Mouse (Mus musculus): ENCODE results near the gene Msmb. TPM values are rescaled to one million over a fixed set of nuclear protein-coding genes. Genes with fewer than 3 reads are reported as not detected.

Gene Msmb
- polyA plus RNA-seq, 1 experiment from 2014 or later: not detected

- no peaks in the 10 kb centered on the region for H3K4me1 ChIP-seq (ENCODE audit: control insufficient read depth, insufficient read depth, low read length)
- DNase-seq (ENCODE audit: low spot score) (no peak), ATAC-seq (replicated peaks; ENCODE audit: insufficient number of reproducible peaks, low FRiP score, low TSS enrichment, low read depth) (no peak)
- H3K27me3 ChIP-seq (ENCODE audit: control insufficient read depth, insufficient read depth, low read length): no peaks in the 10 kb centered on the region
- no peak overlapping the region for H3K4me3 ChIP-seq (ENCODE audit: low read depth, low read length)
- no peak overlapping the region for H3K9ac ChIP-seq (replicated peaks; ENCODE audit: low read length)
- WGBS: 88% methylated on average over 2 of the region's 2 CpGs
- H3K9me3 ChIP-seq (replicated peaks; ENCODE audit: control insufficient read depth, low read length): no peaks in the 10 kb centered on the region
- H3K36me3 ChIP-seq (replicated peaks; ENCODE audit: control insufficient read depth, insufficient read depth, low read depth, low read length): no peaks in the 10 kb centered on the region
- no peak overlapping the region for H3K27ac ChIP-seq (replicated peaks; ENCODE audit: low read depth, low read length)
- no peak overlapping the region for H3K4me2 ChIP-seq (ENCODE audit: low read depth, low read length)
Observed at GRCm38 (mm10) chr14:32150872-32151271, 9.0 kb downstream of the Msmb start.

- Histone ChIP-seq H3K4me3 (ENCODE audit: low read depth, low read length) (no peak overlapping the region), H3K27me3 (ENCODE audit: control insufficient read depth, insufficient read depth, low read length) (no peaks in the 10 kb centered on the region), H3K4me1 (ENCODE audit: control insufficient read depth, insufficient read depth, low read length) (no peaks in the 10 kb centered on the region), H3K27ac (replicated peaks; ENCODE audit: low read depth, low read length) (no peak overlapping the region), H3K9me3 (replicated peaks; ENCODE audit: control insufficient read depth, low read length) (no peaks in the 10 kb centered on the region), H3K9ac (replicated peaks; ENCODE audit: low read length) (no peak overlapping the region), H3K36me3 (replicated peaks; ENCODE audit: control insufficient read depth, insufficient read depth, low read depth, low read length) (no peaks in the 10 kb centered on the region), H3K4me2 (ENCODE audit: low read depth, low read length) (no peak overlapping the region)
- WGBS: 87% methylated on average over 18 of the region's 18 CpGs
- ATAC-seq (replicated peaks; ENCODE audit: insufficient number of reproducible peaks, low FRiP score, low TSS enrichment, low read depth) (no peak), DNase-seq (ENCODE audit: low spot score) (no peak)
Observed at GRCm38 (mm10) chr14:32152243-32152965, 10.6 kb downstream of the Msmb start.

GRCm38 (mm10) chr14:32153156-32153555 lies 11.3 kb downstream of the Msmb start:
- DNase-seq (ENCODE audit: low spot score) (no peak), ATAC-seq (replicated peaks; ENCODE audit: insufficient number of reproducible peaks, low FRiP score, low TSS enrichment, low read depth) (no peak)
- Histone ChIP-seq H3K4me3 (ENCODE audit: low read depth, low read length) (no peak overlapping the region), H3K4me1 (ENCODE audit: control insufficient read depth, insufficient read depth, low read length) (no peaks in the 10 kb centered on the region), H3K27ac (replicated peaks; ENCODE audit: low read depth, low read length) (no peak overlapping the region), H3K27me3 (ENCODE audit: control insufficient read depth, insufficient read depth, low read length) (no peaks in the 10 kb centered on the region), H3K9ac (replicated peaks; ENCODE audit: low read length) (no peak overlapping the region), H3K4me2 (ENCODE audit: low read depth, low read length) (no peak overlapping the region), H3K36me3 (replicated peaks; ENCODE audit: control insufficient read depth, insufficient read depth, low read depth, low read length) (no peaks in the 10 kb centered on the region), H3K9me3 (replicated peaks; ENCODE audit: control insufficient read depth, low read length) (no peaks in the 10 kb centered on the region)
- 94% methylated on average over 2 of the region's 2 CpGs for WGBS

- H3K27me3 ChIP-seq (ENCODE audit: control insufficient read depth, insufficient read depth, low read length): no peaks in the 10 kb centered on the region
- no peak overlapping the region for H3K27ac ChIP-seq (replicated peaks; ENCODE audit: low read depth, low read length)
- H3K4me2 ChIP-seq (ENCODE audit: low read depth, low read length): no peak overlapping the region
- WGBS: 92% methylated on average over 6 of the region's 6 CpGs
- H3K4me3 ChIP-seq (ENCODE audit: low read depth, low read length): no peak overlapping the region
- no peak for ATAC-seq (replicated peaks; ENCODE audit: insufficient number of reproducible peaks, low FRiP score, low TSS enrichment, low read depth)
- DNase-seq (ENCODE audit: low spot score): no peak
- no peaks in the 10 kb centered on the region for H3K4me1 ChIP-seq (ENCODE audit: control insufficient read depth, insufficient read depth, low read length)
- no peaks in the 10 kb centered on the region for H3K9me3 ChIP-seq (replicated peaks; ENCODE audit: control insufficient read depth, low read length)
- no peaks in the 10 kb centered on the region for H3K36me3 ChIP-seq (replicated peaks; ENCODE audit: control insufficient read depth, insufficient read depth, low read depth, low read length)
- H3K9ac ChIP-seq (replicated peaks; ENCODE audit: low read length): no peak overlapping the region
Observed at GRCm38 (mm10) chr14:32154758-32155157, 12.9 kb downstream of the Msmb start.

- peak overlapping the region; percentile 34 for H3K4me2 ChIP-seq (ENCODE audit: low read depth, low read length)
- 0 out of 2 replicates have a peak, but pooled peaks cover 2% of the 10 kb centered on the region for H3K4me1 ChIP-seq (ENCODE audit: control insufficient read depth, insufficient read depth, low read length)
- DNase-seq (ENCODE audit: low spot score) (no peak), ATAC-seq (replicated peaks; ENCODE audit: insufficient number of reproducible peaks, low FRiP score, low TSS enrichment, low read depth) (peak; percentile 68)
- H3K4me3 ChIP-seq (ENCODE audit: low read depth, low read length): peak overlapping the region; percentile 82
- no peak overlapping the region for H3K27ac ChIP-seq (replicated peaks; ENCODE audit: low read depth, low read length)
- no peaks in the 10 kb centered on the region for H3K36me3 ChIP-seq (replicated peaks; ENCODE audit: control insufficient read depth, insufficient read depth, low read depth, low read length)
- no peaks in the 10 kb centered on the region for H3K27me3 ChIP-seq (ENCODE audit: control insufficient read depth, insufficient read depth, low read length)
- no peaks in the 10 kb centered on the region for H3K9me3 ChIP-seq (replicated peaks; ENCODE audit: control insufficient read depth, low read length)
- peak overlapping the region; percentile 92 for H3K9ac ChIP-seq (replicated peaks; ENCODE audit: low read length)
- 35% methylated on average over 4 of the region's 4 CpGs for WGBS
Observed at GRCm38 (mm10) chr14:32159150-32159670, 17.4 kb downstream of the Msmb start.

- ATAC-seq (replicated peaks; ENCODE audit: insufficient number of reproducible peaks, low FRiP score, low TSS enrichment, low read depth) (peak; percentile 95), DNase-seq (ENCODE audit: low spot score) (peak; percentile 100)
- WGBS: 0% methylated on average over 40 of the region's 40 CpGs
- H3K4me1 ChIP-seq (ENCODE audit: control insufficient read depth, insufficient read depth, low read length): 0 out of 2 replicates have a peak, but pooled peaks cover 2% of the 10 kb centered on the region
- H3K27ac ChIP-seq (replicated peaks; ENCODE audit: low read depth, low read length): peak within 1 kb of the TSS; percentile 35; the same call in 1 of the 2 replicates
- peak within 1 kb of the TSS; percentile 82 for H3K4me3 ChIP-seq (ENCODE audit: low read depth, low read length)
- H3K27me3 ChIP-seq (ENCODE audit: control insufficient read depth, insufficient read depth, low read length): no peaks in the 10 kb centered on the region
- no peaks in the 10 kb centered on the region for H3K9me3 ChIP-seq (replicated peaks; ENCODE audit: control insufficient read depth, low read length)
- no peaks in the 10 kb centered on the region for H3K36me3 ChIP-seq (replicated peaks; ENCODE audit: control insufficient read depth, insufficient read depth, low read depth, low read length)
- H3K9ac ChIP-seq (replicated peaks; ENCODE audit: low read length): peak within 1 kb of the TSS; percentile 92
- peak within 1 kb of the TSS; percentile 87 for H3K4me2 ChIP-seq (ENCODE audit: low read depth, low read length)
Observed at GRCm38 (mm10) chr14:32159690-32160246, 17.9 kb downstream of the Msmb start, which contains the start of gene Ncoa4. TSS of gene Ncoa4 (plus strand) at chr14:32159865.

GRCm38 (mm10) chr14:32160563-32160962 lies 18.7 kb downstream of the Msmb start:
- DNase-seq (ENCODE audit: low spot score): no peak

More at GRCm38 (mm10) chr14:32160563-32160962, 18.7 kb downstream of the Msmb start:
- ATAC-seq (replicated peaks; ENCODE audit: insufficient number of reproducible peaks, low FRiP score, low TSS enrichment, low read depth): no peak
- no peak overlapping the region for H3K27ac ChIP-seq (replicated peaks; ENCODE audit: low read depth, low read length)
- peak overlapping the region; percentile 82 for H3K4me3 ChIP-seq (ENCODE audit: low read depth, low read length)
- 0 out of 2 replicates have a peak, but pooled peaks cover 2% of the 10 kb centered on the region for H3K4me1 ChIP-seq (ENCODE audit: control insufficient read depth, insufficient read depth, low read length)
- H3K9me3 ChIP-seq (replicated peaks; ENCODE audit: control insufficient read depth, low read length): no peaks in the 10 kb centered on the region
- H3K27me3 ChIP-seq (ENCODE audit: control insufficient read depth, insufficient read depth, low read length): no peaks in the 10 kb centered on the region
- no peaks in the 10 kb centered on the region for H3K36me3 ChIP-seq (replicated peaks; ENCODE audit: control insufficient read depth, insufficient read depth, low read depth, low read length)
- H3K9ac ChIP-seq (replicated peaks; ENCODE audit: low read length): peak overlapping the region; percentile 92
- WGBS: 40% methylated on average over 7 of the region's 7 CpGs
- peak overlapping the region; percentile 87 for H3K4me2 ChIP-seq (ENCODE audit: low read depth, low read length)

Measured in embryonic facial prominence, embryonic 11.5 days (tissue).